8 mouse cellular contexts compared by ENCODE assay signal in genomic region chr7:105481505-105482411, GRCm38 (mm10). TPM values are rescaled to one million over a fixed set of nuclear protein-coding genes. Genes with fewer than 3 reads are reported as not detected.
DNase-seq lines count a peak whose midpoint lies in the region; ATAC-seq and TF ChIP-seq lines count a peak whose summit lies in the region.

Gene Cavin3, minus strand, starts transcription at chr7:105482300.

- H3K4me1 ChIP-seq in thymus, adult 2 months (replicated peaks; ENCODE audit: control insufficient read depth, insufficient read depth, low read length): no peaks in the 10 kb centered on the region
- peaks cover 21% of the 10 kb centered on the region for H3K4me1 ChIP-seq in embryonic facial prominence, embryonic 13.5 days
- H3K4me1 ChIP-seq in limb, embryonic 10.5 days: peaks cover 15% of the 10 kb centered on the region
- H3K4me1 ChIP-seq in midbrain, embryonic 12.5 days: peaks cover 18% of the 10 kb centered on the region
- peaks cover 13% of the 10 kb centered on the region for H3K4me1 ChIP-seq in stomach, embryonic 14.5 days (ENCODE audit: control insufficient read depth, insufficient read depth, low read length)

- H3K27me3 ChIP-seq in thymus, adult 2 months (ENCODE audit: control insufficient read depth, insufficient read depth, low read length): no peaks in the 10 kb centered on the region
- H3K27me3 ChIP-seq in embryonic facial prominence, embryonic 13.5 days: no peaks in the 10 kb centered on the region; the same call in 1 of the 2 replicates
- H3K27me3 ChIP-seq in limb, embryonic 10.5 days (ENCODE audit: low read depth, poor library complexity, severe bottlenecking): peaks cover 45% of the 10 kb centered on the region
- peaks cover 30% of the 10 kb centered on the region for H3K27me3 ChIP-seq in midbrain, embryonic 12.5 days
- no peaks in the 10 kb centered on the region for H3K27me3 ChIP-seq in stomach, embryonic 14.5 days (ENCODE audit: control insufficient read depth, insufficient read depth, low read length)

- H3K4me2 ChIP-seq in embryonic facial prominence, embryonic 13.5 days: peak within 1 kb of the TSS; percentile 82
- peak within 1 kb of the TSS; percentile 82 for H3K4me2 ChIP-seq in midbrain, embryonic 12.5 days (replicated peaks)
- H3K4me2 ChIP-seq in stomach, embryonic 14.5 days (replicated peaks; ENCODE audit: low read depth, low read length): peak within 1 kb of the TSS; percentile 66

- no peak for TF ChIP-seq POLR2A in thymus, adult 2 months (IDR thresholded peaks at IDR 0.05; ENCODE audit: control insufficient read depth, extremely low read depth, insufficient read depth, low read length, poor library complexity)

- peak; percentile 76 for ATAC-seq in embryonic facial prominence, embryonic 13.5 days (ENCODE audit: insufficient number of reproducible peaks, insufficient read depth, low FRiP score, low TSS enrichment, low read depth)
- ATAC-seq in midbrain, embryonic 12.5 days (ENCODE audit: low FRiP score, low read depth): peak; percentile 88
- peak; percentile 84 for ATAC-seq in stomach, embryonic 14.5 days (ENCODE audit: insufficient number of reproducible peaks, insufficient read depth, low FRiP score, low read depth)

- TF ChIP-seq CTCF in thymus, adult 2 months (IDR thresholded peaks at IDR 0.05; ENCODE audit: borderline replicate concordance, control insufficient read depth, extremely low read depth, insufficient read depth, low read length, poor library complexity): no peak

- H3K9me3 ChIP-seq in embryonic facial prominence, embryonic 13.5 days: no peaks in the 10 kb centered on the region
- no peaks in the 10 kb centered on the region for H3K9me3 ChIP-seq in limb, embryonic 10.5 days (replicated peaks)
- no peaks in the 10 kb centered on the region for H3K9me3 ChIP-seq in midbrain, embryonic 12.5 days
- no peaks in the 10 kb centered on the region for H3K9me3 ChIP-seq in stomach, embryonic 14.5 days (ENCODE audit: control insufficient read depth, low read depth, low read length)

- H3K27ac ChIP-seq in thymus, adult 2 months (ENCODE audit: control insufficient read depth, insufficient read depth, low read length): no peak within 1 kb of the TSS
- peak within 1 kb of the TSS; percentile 88 for H3K27ac ChIP-seq in embryonic facial prominence, embryonic 13.5 days
- H3K27ac ChIP-seq in limb, embryonic 10.5 days: peak within 1 kb of the TSS; percentile 86
- peak within 1 kb of the TSS; percentile 35; the same call in 1 of the 2 replicates for H3K27ac ChIP-seq in midbrain, embryonic 12.5 days (replicated peaks)
- H3K27ac ChIP-seq in stomach, embryonic 14.5 days (ENCODE audit: low read length): peak within 1 kb of the TSS; percentile 71

- peak within 1 kb of the TSS; percentile 17 for H3K4me3 ChIP-seq in thymus, adult 2 months (ENCODE audit: control insufficient read depth, insufficient read depth, low read length)
- peak within 1 kb of the TSS; percentile 53 for H3K4me3 ChIP-seq in embryonic facial prominence, embryonic 13.5 days
- peak within 1 kb of the TSS; percentile 60 for H3K4me3 ChIP-seq in limb, embryonic 10.5 days
- H3K4me3 ChIP-seq in midbrain, embryonic 12.5 days: peak within 1 kb of the TSS; percentile 48
- H3K4me3 ChIP-seq in stomach, embryonic 14.5 days (ENCODE audit: low read depth, low read length): peak within 1 kb of the TSS; percentile 40

- DNase-seq in thymus, adult 2 months: no peak
- no peak for DNase-seq in thymus, postnatal 36 days
- DNase-seq in heart, adult 18-20 months: peak; percentile 92 to 94
- peak; percentile 71 for DNase-seq in kidney, adult 18-20 months
- DNase-seq in limb, embryonic 10.5 days (ENCODE audit: low spot score): peak; percentile 72

- H3K9ac ChIP-seq in embryonic facial prominence, embryonic 13.5 days: peak within 1 kb of the TSS; percentile 87
- peak within 1 kb of the TSS; percentile 66 for H3K9ac ChIP-seq in midbrain, embryonic 12.5 days (replicated peaks)
- peak within 1 kb of the TSS; percentile 63 for H3K9ac ChIP-seq in stomach, embryonic 14.5 days (replicated peaks; ENCODE audit: low read depth, low read length)

- H3K36me3 ChIP-seq in thymus, adult 2 months (ENCODE audit: control insufficient read depth, insufficient read depth, low read length): no peaks in the 10 kb centered on the region
- H3K36me3 ChIP-seq in embryonic facial prominence, embryonic 13.5 days: no peaks in the 10 kb centered on the region
- H3K36me3 ChIP-seq in limb, embryonic 10.5 days: no peaks in the 10 kb centered on the region
- no peaks in the 10 kb centered on the region for H3K36me3 ChIP-seq in midbrain, embryonic 12.5 days
- no peaks in the 10 kb centered on the region for H3K36me3 ChIP-seq in stomach, embryonic 14.5 days (ENCODE audit: control insufficient read depth, insufficient read depth, low read length)

- 12% methylated on average over 62 of the region's 63 CpGs for WGBS in thymus, adult 2 months
- 4% methylated on average over 62 of the region's 63 CpGs for WGBS in embryonic facial prominence, embryonic 13.5 days
- WGBS in limb, embryonic 10.5 days: 3% methylated on average over 59 of the region's 63 CpGs
- WGBS in midbrain, embryonic 12.5 days: 4% methylated on average over 58 of the region's 63 CpGs
- 2% methylated on average over 63 of the region's 63 CpGs for WGBS in stomach, embryonic 14.5 days

RNA-seq across cellular contexts. Expression of gene Cavin3, which starts in this region (rescaled TPM):
- 12.7 and 14.5 TPM in 2 replicates for polyA plus RNA-seq in thymus, adult 2 months (2012; rRNA removed)
- polyA plus RNA-seq in embryonic facial prominence, embryonic 13.5 days (2015; fragmentation: Nextera tagmentation; extraction: Ambion mirVana): 72.5 and 73.3 TPM in 2 replicates
- total RNA-seq in heart, adult 18-20 months (2021): 10 to 100 TPM; 20.0 to 20.7 TPM
- polyA plus RNA-seq in limb, embryonic 10.5 days (2016; fragmentation: Nextera tagmentation; extraction: Ambion mirVana): 20.4 and 21.6 TPM in 2 replicates
- 28.0 and 36.3 TPM in 2 replicates for polyA plus RNA-seq in midbrain, embryonic 12.5 days (2016; fragmentation: Nextera tagmentation; extraction: Ambion mirVana)
- 113 and 121 TPM in 2 replicates for polyA plus RNA-seq in stomach, embryonic 14.5 days (2014; fragmentation: Nextera tagmentation; extraction: Ambion mirVana)

Comparison
In these comparisons a context has a peak if more than half of its experiments do, and no peak if none do; other contexts are left out.
1. DNase-seq: peak in heart, adult 18-20 months (2 of 2), kidney, adult 18-20 months (single experiment) and limb, embryonic 10.5 days (single experiment); none in thymus, adult 2 months (single experiment) and thymus, postnatal 36 days (0 of 2).
2. Peak in every context shown above with its lines, with median percentiles within 50 percentile points of each other: H3K4me3 ChIP-seq, ATAC-seq, H3K4me2 ChIP-seq and H3K9ac ChIP-seq.